Mouse (Mus musculus) hindbrain, embryonic 16.5 days (tissue): ENCODE results near the gene Rnf130. TPM values are rescaled to one million over a fixed set of nuclear protein-coding genes. Genes with fewer than 3 reads are reported as not detected.
A peak's percentile ranks its signal among the peaks of the same experiment; 100 is the strongest.
"Not testable (repeated sequence)": the region's sequence is repeated elsewhere in the genome, so short reads cannot be mapped to it uniquely, and the experiment has no call there.

Experiments used
- ATAC-seq: fragments of 200-750 bp; cut with Nextera tagmentation; 2 replicates; pipeline ENCODE4 v1.8.0; 2017; ENCODE audit warnings: moderate TSS enrichment, moderate library complexity
- H3K27ac ChIP-seq: fragments of 300-500 bp; sonication (generic); 2 replicates; pipeline ENCODE4 v1.5.1; 2014; ENCODE audit warnings: low read depth, mild to moderate bottlenecking, control low read depth, low read length, moderate library complexity
- H3K27me3 ChIP-seq: fragments of 300-500 bp; sonication (generic); replicated peaks from 2 replicates; pipeline ENCODE4 v1.6.1; 2014; ENCODE audit warnings: low read length; ENCODE audit not compliant: control insufficient read depth, insufficient read depth
- H3K36me3 ChIP-seq: fragments of 300-500 bp; sonication (generic); 2 replicates; pipeline ENCODE4 v1.6.1; 2014; ENCODE audit warnings: mild to moderate bottlenecking, low read length, moderate library complexity, mixed read lengths; ENCODE audit not compliant: control insufficient read depth, insufficient read depth
- H3K4me1 ChIP-seq: fragments of 300-500 bp; sonication (generic); 2 replicates; pipeline ENCODE4 v1.6.1; 2014; ENCODE audit warnings: low read depth, low read length; ENCODE audit not compliant: control insufficient read depth, insufficient read depth
- H3K4me2 ChIP-seq: fragments of 300-500 bp; sonication (generic); 2 replicates; pipeline ENCODE4 v1.6.1; 2014; ENCODE audit warnings: mild to moderate bottlenecking, low read length, control low read depth, moderate library complexity
- H3K4me3 ChIP-seq: fragments of 300-500 bp; sonication (generic); 2 replicates; pipeline ENCODE4 v1.5.1; 2014; ENCODE audit warnings: mild to moderate bottlenecking, low read length, control low read depth, moderate library complexity
- H3K9ac ChIP-seq: fragments of 300-500 bp; sonication (generic); 2 replicates; pipeline ENCODE4 v1.6.1; 2014; ENCODE audit warnings: low read depth, mild to moderate bottlenecking, control low read depth, low read length, moderate library complexity
- H3K9me3 ChIP-seq: fragments of 300-500 bp; sonication (generic); 2 replicates; pipeline ENCODE4 v1.6.1; 2014; ENCODE audit warnings: mild to moderate bottlenecking, low read length, moderate library complexity; ENCODE audit not compliant: control insufficient read depth
- WGBS: fragments of 180-500 bp; shearing (Covaris S2); extraction: QIAGEN DNeasy Blood & Tissue Kit; methylation state at CpG from one replicate; pipeline ENCODE4 v1.1.7; 2014; 5-methylcytosine and 5-hydroxymethylcytosine counted together
- polyA plus RNA-seq: library from polyadenylated mRNA; unstranded; fragments of >200 nt; fragmentation: Nextera tagmentation; extraction: Ambion mirVana; gene quantifications from 2 replicates; pipeline ENCODE4 v1.2.1, GENCODE M21; 2015

Rnf130 gene
- polyA plus RNA-seq, 1 experiment from 2014 or later: 32.6 TPM

DNA sequence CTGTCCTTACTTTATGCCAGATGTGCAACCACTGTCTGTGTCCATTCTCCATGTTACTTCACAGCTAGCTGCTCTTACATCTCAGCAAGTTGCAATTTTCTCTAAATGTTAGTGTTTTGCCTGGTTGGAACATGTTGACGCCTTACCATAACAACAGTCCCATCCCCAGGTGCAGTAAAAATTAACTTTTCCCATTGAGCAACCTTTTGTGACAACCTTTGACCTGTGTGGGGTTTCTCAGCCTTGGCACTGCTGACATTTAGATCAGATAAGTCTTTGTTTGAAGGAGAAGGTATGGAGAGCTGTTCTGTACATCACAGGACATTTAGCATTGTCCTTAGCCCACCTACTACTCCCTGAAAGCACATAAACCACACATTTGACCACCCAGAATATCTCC lies 64.7 kb downstream of the Rnf130 start:
- Histone ChIP-seq H3K4me3 (no peak overlapping the region), H3K27me3 (no peaks in the 10 kb centered on the region), H3K4me2 (no peak overlapping the region), H3K9ac (no peak overlapping the region), H3K9me3 (no peaks in the 10 kb centered on the region), H3K27ac (no peak overlapping the region), H3K36me3 (peaks cover 16% of the 10 kb centered on the region), H3K4me1 (peaks cover 9% of the 10 kb centered on the region)
- ATAC-seq: no peak
- WGBS: 97% methylated on average over 1 of the region's 1 CpGs

- Histone ChIP-seq H3K9ac (no peak overlapping the region), H3K27me3 (no peaks in the 10 kb centered on the region), H3K4me2 (no peak overlapping the region), H3K36me3 (peaks cover 23% of the 10 kb centered on the region), H3K4me1 (peaks cover 9% of the 10 kb centered on the region), H3K27ac (peak overlapping the region; percentile 30), H3K9me3 (no peaks in the 10 kb centered on the region), H3K4me3 (no peak overlapping the region)
- 29% methylated on average over 5 of the region's 5 CpGs for WGBS
- peak; percentile 62 for ATAC-seq
These were observed 66.0 kb downstream of the Rnf130 start for GRCm38 (mm10) chr11:50090982-50091675.

- Histone ChIP-seq H3K27ac (peak overlapping the region; percentile 30), H3K4me2 (no peak overlapping the region), H3K27me3 (no peaks in the 10 kb centered on the region), H3K9ac (no peak overlapping the region), H3K4me1 (peaks cover 9% of the 10 kb centered on the region), H3K4me3 (no peak overlapping the region), H3K36me3 (peaks cover 23% of the 10 kb centered on the region), H3K9me3 (no peaks in the 10 kb centered on the region)
- ATAC-seq: 0 out of 2 replicates have a peak, but pooled peaks have one; percentile 5
These were observed 66.5 kb downstream of the Rnf130 start for GRCm38 (mm10) chr11:50091681-50092080.

DNA sequence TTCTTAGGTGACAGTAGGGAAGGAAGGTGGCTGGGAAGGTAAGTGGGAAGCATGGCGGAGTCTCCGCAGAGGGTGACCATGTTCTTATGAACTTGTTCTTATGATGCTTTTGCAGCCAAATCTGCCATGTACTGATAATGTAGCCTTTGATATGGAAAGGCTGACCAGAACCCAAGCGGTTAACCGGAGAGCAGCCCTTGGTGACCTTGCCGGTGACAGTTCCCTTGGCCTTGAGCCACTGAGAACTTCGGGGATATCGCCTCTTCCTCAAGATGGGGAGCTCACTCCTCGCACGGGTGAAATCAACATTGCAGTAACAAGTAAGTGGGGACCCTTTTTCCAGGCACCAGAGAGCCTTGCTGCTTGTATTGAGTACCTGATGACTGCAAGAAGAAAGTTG lies 70.5 kb downstream of the Rnf130 start:
- WGBS: 94% methylated on average over 9 of the region's 9 CpGs
- Histone ChIP-seq H3K36me3 (peaks cover 10% of the 10 kb centered on the region), H3K4me1 (peaks cover 3% of the 10 kb centered on the region)

GRCm38 (mm10) chr11:50097091-50097490 lies 71.9 kb downstream of the Rnf130 start:
- Histone ChIP-seq H3K9me3 (no peaks in the 10 kb centered on the region), H3K4me2 (no peak overlapping the region), H3K4me1 (no peaks in the 10 kb centered on the region; the same call in 1 of the 2 replicates), H3K9ac (no peak overlapping the region), H3K4me3 (no peak overlapping the region), H3K27ac (no peak overlapping the region), H3K27me3 (no peaks in the 10 kb centered on the region), H3K36me3 (peaks cover 10% of the 10 kb centered on the region)
- no peak for ATAC-seq
- 92% methylated on average over 6 of the region's 6 CpGs for WGBS

More for the DNA sequence above, 70.5 kb downstream of the Rnf130 start:
- no peak for ATAC-seq
- Histone ChIP-seq H3K4me2 (no peak overlapping the region), H3K27ac (no peak overlapping the region), H3K9ac (no peak overlapping the region), H3K4me3 (no peak overlapping the region), H3K27me3 (no peaks in the 10 kb centered on the region), H3K9me3 (no peaks in the 10 kb centered on the region)

- Histone ChIP-seq H3K36me3 (peaks cover 11% of the 10 kb centered on the region), H3K4me2 (no peak overlapping the region), H3K27me3 (no peaks in the 10 kb centered on the region), H3K4me1 (no peaks in the 10 kb centered on the region; the same call in none of the 2 replicates), H3K4me3 (no peak overlapping the region), H3K27ac (peak overlapping the region; percentile 20; the same call in 1 of the 2 replicates), H3K9ac (no peak overlapping the region), H3K9me3 (no peaks in the 10 kb centered on the region)
- no peak for ATAC-seq
- 73% methylated on average over 8 of the region's 8 CpGs for WGBS
These were observed 73.9 kb downstream of the Rnf130 start for GRCm38 (mm10) chr11:50098961-50099481.

DNA sequence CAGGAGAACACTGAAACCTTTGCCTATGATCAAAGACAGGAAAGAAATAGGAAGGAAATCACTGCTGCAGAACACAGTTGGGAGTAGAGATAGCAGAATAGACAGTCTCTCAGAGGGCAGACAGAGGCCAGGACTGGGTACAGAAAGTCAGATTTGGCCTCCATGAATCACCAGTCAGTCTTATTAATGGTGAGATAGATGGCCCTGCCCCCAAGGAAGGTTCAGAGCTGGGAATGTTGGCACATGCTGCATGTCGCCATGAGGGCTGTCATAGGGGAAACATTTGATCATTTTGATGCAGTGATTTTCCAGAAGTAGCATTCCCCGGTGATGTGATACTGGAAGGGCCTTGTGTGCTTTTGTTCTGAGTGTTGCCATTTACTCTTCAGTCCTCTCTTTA lies 74.5 kb downstream of the Rnf130 start:
- no peak overlapping the region for H3K4me3 ChIP-seq
- H3K27ac ChIP-seq: no peak overlapping the region
- WGBS: 67% methylated on average over 2 of the region's 2 CpGs
- H3K27me3 ChIP-seq: no peaks in the 10 kb centered on the region
- H3K36me3 ChIP-seq: peaks cover 11% of the 10 kb centered on the region
- H3K9ac ChIP-seq: no peak overlapping the region
- H3K4me2 ChIP-seq: no peak overlapping the region
- no peak for ATAC-seq
- H3K4me1 ChIP-seq: no peaks in the 10 kb centered on the region; the same call in none of the 2 replicates
- H3K9me3 ChIP-seq: no peaks in the 10 kb centered on the region

DNA sequence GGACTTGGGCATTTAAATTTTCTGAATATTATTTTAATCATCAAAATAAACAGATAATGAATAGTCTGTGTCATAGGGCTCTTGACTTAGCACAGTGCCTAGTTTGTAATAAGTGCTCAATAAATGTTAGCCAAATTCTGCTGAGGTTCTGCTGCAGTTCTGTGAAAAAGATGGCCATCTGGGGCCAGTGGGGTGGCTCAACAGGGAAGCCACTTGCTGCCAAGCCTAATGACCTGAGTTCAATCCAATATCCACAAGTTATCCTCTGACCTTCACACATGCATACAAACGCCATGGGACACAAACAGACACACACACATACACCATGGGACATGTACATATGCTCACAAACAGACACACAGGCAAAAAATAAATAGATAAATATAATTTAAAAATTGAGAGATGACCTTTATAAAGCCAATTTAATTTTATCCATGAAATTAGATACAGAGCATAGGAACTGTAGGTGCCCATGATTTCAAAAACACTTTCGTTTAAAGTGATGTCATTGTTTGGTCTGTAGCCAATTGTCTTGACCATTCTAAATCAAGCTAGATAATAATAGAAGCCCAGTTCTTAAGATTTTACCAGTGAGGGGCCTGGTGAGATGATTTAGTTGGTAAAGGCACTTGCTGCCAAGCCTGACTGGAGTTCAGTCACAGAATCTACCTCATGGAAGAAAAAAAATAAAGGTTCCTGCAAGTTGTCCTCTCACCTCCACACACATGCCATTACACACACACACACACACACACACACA lies 75.6 kb downstream of the Rnf130 start:
- Histone ChIP-seq H3K4me2 (no peak overlapping the region), H3K4me3 (no peak overlapping the region), H3K27ac (no peak overlapping the region), H3K36me3 (peaks cover 9% of the 10 kb centered on the region), H3K9me3 (no peaks in the 10 kb centered on the region), H3K4me1 (no peaks in the 10 kb centered on the region; the same call in none of the 2 replicates), H3K27me3 (no peaks in the 10 kb centered on the region), H3K9ac (no peak overlapping the region)
- WGBS: 68% methylated on average over 2 of the region's 2 CpGs
- no peak for ATAC-seq

GRCm38 (mm10) chr11:50101962-50102361 lies 76.8 kb downstream of the Rnf130 start:
- H3K9me3 ChIP-seq, ATAC-seq: not testable (repeated sequence)

More at GRCm38 (mm10) chr11:50101962-50102361, 76.8 kb downstream of the Rnf130 start:
- H3K9ac ChIP-seq, H3K27me3 ChIP-seq, H3K4me3 ChIP-seq, H3K4me1 ChIP-seq, H3K27ac ChIP-seq, H3K36me3 ChIP-seq, H3K4me2 ChIP-seq: not testable (repeated sequence)
- WGBS: 95% methylated on average over 4 of the region's 4 CpGs
